12 mouse cellular contexts compared by ENCODE assay signal in the genomic region with DNA sequence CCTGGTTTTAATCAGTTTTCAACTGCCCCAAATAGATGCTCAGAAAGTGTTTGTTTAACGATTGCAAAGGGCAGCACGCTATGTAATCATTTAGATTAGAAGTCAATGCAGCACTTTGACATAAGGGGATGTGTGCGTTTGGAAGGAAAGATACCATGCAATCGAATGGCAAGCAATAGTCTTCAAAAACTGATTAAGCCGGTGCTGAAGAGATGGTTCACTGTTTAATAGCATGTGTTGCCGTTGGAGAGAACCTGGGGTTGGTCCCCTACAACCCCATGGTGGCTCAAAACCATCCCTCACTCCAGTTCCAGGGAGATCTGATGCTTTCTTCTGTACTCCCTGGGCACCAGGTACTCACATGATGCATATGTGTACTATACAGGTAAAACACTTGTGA. TPM values are rescaled to one million over a fixed set of nuclear protein-coding genes. Genes with fewer than 3 reads are reported as not detected.
DNase-seq lines count a peak whose midpoint lies in the region; ATAC-seq and TF ChIP-seq lines count a peak whose summit lies in the region.
"Had no signal": no experiment of that assay in that cellular context is flagged by ENCODE, and none has a peak within 500 bp of the region (broad histone marks: within the 10 kb centered on the region; RNA-seq: fewer than 3 reads in every experiment).

No protein-coding gene starts in this region.

- H3K9me3 ChIP-seq in MEL (replicated peaks; ENCODE audit: insufficient read depth, low read length): no peaks in the 10 kb centered on the region
- no peaks in the 10 kb centered on the region for H3K9me3 ChIP-seq in liver, embryonic 11.5 days (ENCODE audit: control insufficient read depth, low read length)
- H3K9me3 ChIP-seq in hindbrain, embryonic 14.5 days (ENCODE audit: control insufficient read depth, low read length): no peaks in the 10 kb centered on the region
- H3K9me3 ChIP-seq: midbrain, embryonic 15.5 days had no signal

- TF ChIP-seq POLR2A in MEL (IDR thresholded peaks at IDR 0.05; ENCODE audit: control insufficient read depth in 1 of 2, insufficient read depth in 1 of 2, low read depth in 1 of 2, low read length in 2 of 2, poor library complexity in 1 of 2): no peak

- peak overlapping the region; percentile 83 for H3K4me2 ChIP-seq in liver, embryonic 11.5 days
- H3K4me2 ChIP-seq in hindbrain, embryonic 14.5 days (replicated peaks): no peak overlapping the region

- peak overlapping the region; percentile 18; the same call in 1 of the 2 replicates for H3K27ac ChIP-seq in layer of hippocampus, adult 2 months
- H3K27ac ChIP-seq in MEL (ENCODE audit: control insufficient read depth, low read depth, low read length): peak overlapping the region; percentile 89
- H3K27ac ChIP-seq in liver, embryonic 11.5 days (ENCODE audit: low read depth, low read length): no peak overlapping the region
- no peak overlapping the region for H3K27ac ChIP-seq in hindbrain, embryonic 14.5 days
- H3K27ac ChIP-seq: midbrain, embryonic 15.5 days had no signal

- no peak for ATAC-seq in liver, embryonic 11.5 days (replicated peaks; ENCODE audit: low FRiP score)
- no peak for ATAC-seq in hindbrain, embryonic 14.5 days (ENCODE audit: low FRiP score)
- no peak for ATAC-seq in inflammation-experienced regulatory T-cells, adult 6 months
- ATAC-seq: midbrain, embryonic 15.5 days had no signal

- no peaks in the 10 kb centered on the region for H3K27me3 ChIP-seq in MEL (ENCODE audit: control insufficient read depth in 1 of 2, insufficient read depth in 2 of 2, low read length in 2 of 2)
- no peaks in the 10 kb centered on the region for H3K27me3 ChIP-seq in liver, embryonic 11.5 days (replicated peaks; ENCODE audit: control insufficient read depth, insufficient read depth, low read length)
- H3K27me3 ChIP-seq in hindbrain, embryonic 14.5 days (ENCODE audit: control insufficient read depth, insufficient read depth, low read length): no peaks in the 10 kb centered on the region
- H3K27me3 ChIP-seq: midbrain, embryonic 15.5 days had no signal

- H3K36me3 ChIP-seq in MEL (ENCODE audit: control insufficient read depth in 1 of 2, insufficient read depth in 2 of 2, low read length in 2 of 2): peaks cover 0 to 26% of the 10 kb centered on the region in 2 experiments; a peak in 2 of 4 replicates
- H3K36me3 ChIP-seq in liver, embryonic 11.5 days (ENCODE audit: control insufficient read depth, insufficient read depth, low read length): no peaks in the 10 kb centered on the region
- no peaks in the 10 kb centered on the region for H3K36me3 ChIP-seq in hindbrain, embryonic 14.5 days (replicated peaks; ENCODE audit: control insufficient read depth, insufficient read depth)
- H3K36me3 ChIP-seq: midbrain, embryonic 15.5 days had no signal

- H3K4me3 ChIP-seq in layer of hippocampus, adult 2 months: no peak overlapping the region
- peak overlapping the region; percentile 50 to 81 for H3K4me3 ChIP-seq in MEL (ENCODE audit: control insufficient read depth in 1 of 2, insufficient read depth in 1 of 2, low read depth in 2 of 2, low read length in 2 of 2)
- no peak overlapping the region for H3K4me3 ChIP-seq in liver, embryonic 11.5 days (ENCODE audit: low read depth, low read length)
- no peak overlapping the region for H3K4me3 ChIP-seq in hindbrain, embryonic 14.5 days (replicated peaks; ENCODE audit: low read length)
- H3K4me3 ChIP-seq: midbrain, embryonic 15.5 days had no signal

- H3K79me2 ChIP-seq in MEL (ENCODE audit: control insufficient read depth, insufficient read depth, low read length, poor library complexity): peaks cover 2% of the 10 kb centered on the region

- TF ChIP-seq CTCF in layer of hippocampus, adult 2 months (conservative IDR thresholded peaks at IDR 0.05): no peak
- no peak for TF ChIP-seq CTCF in MEL (IDR thresholded peaks at IDR 0.05 in 2 of 3, conservative IDR thresholded peaks at IDR 0.05 in 1 of 3; ENCODE audit: control insufficient read depth in 1 of 3, insufficient read depth in 1 of 3, low read depth in 2 of 3, low read length in 3 of 3, poor library complexity in 1 of 3, severe bottlenecking in 1 of 3)

- TF ChIP-seq RAD21 in MEL (IDR thresholded peaks at IDR 0.05; ENCODE audit: low read depth, low read length): no peak

- TF ChIP-seq EP300 in MEL (IDR thresholded peaks at IDR 0.05; ENCODE audit: low read depth in 1 of 2, low read length in 2 of 2): no peak

- 53% methylated on average over 6 of the region's 6 CpGs for WGBS in liver, embryonic 11.5 days
- WGBS in hindbrain, embryonic 14.5 days: 89% methylated on average over 6 of the region's 6 CpGs

- peak overlapping the region; percentile 55 for H3K9ac ChIP-seq in MEL (ENCODE audit: control insufficient read depth, low read depth, low read length, poor library complexity, severe bottlenecking)
- no peak overlapping the region for H3K9ac ChIP-seq in liver, embryonic 11.5 days (ENCODE audit: low read depth, low read length)
- H3K9ac ChIP-seq in hindbrain, embryonic 14.5 days: no peak overlapping the region
- H3K9ac ChIP-seq: midbrain, embryonic 15.5 days had no signal

- peak; percentile 5 for DNase-seq in cerebellum, adult 9-10 months
- DNase-seq in cerebellum, postnatal 25 days: no peak
- DNase-seq in layer of hippocampus, adult 2 months (ENCODE audit: low spot score in 2 of 2): no peak
- DNase-seq in layer of hippocampus, postnatal 14 days (ENCODE audit: low spot score in 2 of 2): no peak
- no peak for DNase-seq in MEL (ENCODE audit: low read depth, low spot score)
- no peak for DNase-seq in liver, embryonic 11.5 days (ENCODE audit: low spot score)
- no peak for DNase-seq in hindbrain, embryonic 14.5 days (ENCODE audit: low spot score)
- DNase-seq: embryo, embryonic 11 days; right cerebral cortex, postnatal 4 days; thymus, postnatal 36 days had no signal

- peaks cover 2 to 21% of the 10 kb centered on the region in 2 experiments for H3K4me1 ChIP-seq in MEL (ENCODE audit: control insufficient read depth in 1 of 2, insufficient read depth in 2 of 2, low read length in 2 of 2)
- H3K4me1 ChIP-seq in liver, embryonic 11.5 days (replicated peaks; ENCODE audit: control insufficient read depth, insufficient read depth, low read length): peaks cover 9% of the 10 kb centered on the region
- H3K4me1 ChIP-seq in hindbrain, embryonic 14.5 days (replicated peaks; ENCODE audit: control insufficient read depth, insufficient read depth, low read length): peaks cover 7% of the 10 kb centered on the region

TF ChIP-seq in MEL, 35 proteins besides CTCF, POLR2A, EP300 and RAD21:
- TF ChIP-seq UBTF (IDR thresholded peaks at IDR 0.05; ENCODE audit: borderline replicate concordance, insufficient read depth, low read depth, low read length): no peak
- TF ChIP-seq MYB (IDR thresholded peaks at IDR 0.05; ENCODE audit: low read depth, low read length): no peak
- no peak for TF ChIP-seq KAT2A (conservative IDR thresholded peaks at IDR 0.05; ENCODE audit: low read depth, low read length)
- no peak for TF ChIP-seq TAL1 (IDR thresholded peaks at IDR 0.05; ENCODE audit: low read length)
- no peak for TF ChIP-seq ZNF384 (IDR thresholded peaks at IDR 0.05; ENCODE audit: low read depth, low read length)
- TF ChIP-seq POLR2AphosphoS5 (IDR thresholded peaks at IDR 0.05; ENCODE audit: borderline replicate concordance, low read depth, low read length): no peak
- TF ChIP-seq ZMIZ1 (IDR thresholded peaks at IDR 0.05; ENCODE audit: low read depth, low read length): no peak
- TF ChIP-seq ELF1 (IDR thresholded peaks at IDR 0.05; ENCODE audit: low read depth, low read length): no peak
- no peak for TF ChIP-seq CHD1 (IDR thresholded peaks at IDR 0.05; ENCODE audit: low read depth, low read length)
- no peak for TF ChIP-seq GABPA (IDR thresholded peaks at IDR 0.05; ENCODE audit: low read depth, low read length)
TF ChIP-seq in MEL: peak in this region for 0.

RNA-seq across cellular contexts. Expression of a gene that starts 4.9 kb away (rescaled TPM):
- total RNA-seq in layer of hippocampus, adult 2 months (2021): 10 to 100 TPM; 60.4 to 67.3 TPM
- 10 to 100 TPM; 89.1 to 89.5 TPM for total RNA-seq in layer of hippocampus, postnatal 14 days (2021)
- 58.3 and 61.7 TPM in 2 replicates for total RNA-seq in MEL (2012; rRNA removed)
- 10 to 100 TPM; 52.3 to 73.0 TPM for polyA plus RNA-seq in MEL (2012; ENCODE audit: insufficient read depth in 1 of 2, insufficient read length in 2 of 2, low read depth in 1 of 2, low replicate concordance in 2 of 2, missing spikeins in 1 of 2)
- 54.1 and 56.0 TPM in 2 replicates for polyA plus RNA-seq in liver, embryonic 11.5 days (2014; fragmentation: Nextera tagmentation; extraction: Ambion mirVana)
- polyA plus RNA-seq in hindbrain, embryonic 14.5 days (2014; fragmentation: Nextera tagmentation; extraction: Ambion mirVana): 73.5 and 79.3 TPM in 2 replicates
- 100 to 1,000 TPM in 2 of 3 experiments, 10 to 100 TPM in 1; 97.0 to 142 (median 135) TPM for polyA plus RNA-seq in inflammation-experienced regulatory T-cells, adult 6 months (2017; shearing (Covaris generic))

Comparison
In these comparisons a context has a peak if more than half of its experiments do, and no peak if none do; other contexts are left out.
1. H3K27ac ChIP-seq: peak in layer of hippocampus, adult 2 months (single experiment) and MEL (single experiment); none in liver, embryonic 11.5 days (single experiment) and hindbrain, embryonic 14.5 days (single experiment).
2. H3K4me3 ChIP-seq: peak in MEL (2 of 2); none in layer of hippocampus, adult 2 months (single experiment), liver, embryonic 11.5 days (single experiment) and hindbrain, embryonic 14.5 days (single experiment).